Mouse (Mus musculus): Measurements from ENCODE around the gene Otol1. TPM values are rescaled to one million over a fixed set of nuclear protein-coding genes. Genes with fewer than 3 reads are reported as not detected.

The Otol1 gene
- polyA plus RNA-seq, 1 experiment = not detected

DNA sequence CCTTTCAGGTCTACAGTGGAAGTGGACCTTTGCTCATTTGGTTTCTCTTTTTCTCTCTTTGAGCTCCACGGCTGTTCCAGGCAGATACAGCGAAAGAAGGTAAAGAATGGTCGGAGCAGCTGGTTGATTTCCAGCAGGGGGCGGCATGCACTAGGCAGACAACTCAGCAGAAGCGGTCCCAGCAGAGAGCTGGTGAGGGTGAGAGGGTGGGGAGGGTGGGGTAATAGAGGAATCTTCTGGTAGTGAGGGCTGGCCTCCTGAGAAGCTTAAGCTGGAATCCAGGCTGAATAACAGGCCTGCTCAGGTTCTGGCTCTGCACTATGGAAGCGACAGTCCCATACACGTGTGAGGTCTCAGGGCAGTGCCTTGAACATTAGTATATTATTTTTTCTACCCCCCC lies 3.5 kb upstream of the Otol1 start:
- Histone ChIP-seq H3K4me1 (ENCODE audit: control insufficient read depth, insufficient read depth, low read length) (no peaks in the 10 kb centered on the region), H3K36me3 (ENCODE audit: control insufficient read depth, insufficient read depth, low read length) (no peaks in the 10 kb centered on the region), H3K4me3 (ENCODE audit: control insufficient read depth, low read depth, low read length) (no peak overlapping the region), H3K27me3 (ENCODE audit: control insufficient read depth, insufficient read depth, low read length) (no peaks in the 10 kb centered on the region), H3K27ac (ENCODE audit: control insufficient read depth, insufficient read depth, low read depth, low read length) (no peak overlapping the region)
- TF ChIP-seq POLR2A (IDR thresholded peaks at IDR 0.05; ENCODE audit: control insufficient read depth, low read depth, low read length) = no peak
- peak; percentile 40; the same call in 1 of the 2 replicates for TF ChIP-seq CTCF (IDR thresholded peaks at IDR 0.05; ENCODE audit: control insufficient read depth, insufficient read depth, insufficient replicate concordance, low read depth, low read length)

- Histone ChIP-seq H3K4me3 (ENCODE audit: control insufficient read depth, low read depth, low read length) (no peak overlapping the region), H3K27ac (ENCODE audit: control insufficient read depth, insufficient read depth, low read depth, low read length) (no peak overlapping the region)
- no peak for TF ChIP-seq POLR2A (IDR thresholded peaks at IDR 0.05; ENCODE audit: control insufficient read depth, low read depth, low read length)
- no peak for TF ChIP-seq CTCF (IDR thresholded peaks at IDR 0.05; ENCODE audit: control insufficient read depth, insufficient read depth, insufficient replicate concordance, low read depth, low read length)
These were observed 3.0 kb upstream of the Otol1 start for GRCm38 (mm10) chr3:70004379-70004778.

GRCm38 (mm10) chr3:70012641-70013040 lies 5.2 kb downstream of the Otol1 start:
- no peak overlapping the region for H3K4me3 ChIP-seq (ENCODE audit: control insufficient read depth, low read depth, low read length)
- H3K4me1 ChIP-seq (ENCODE audit: control insufficient read depth, insufficient read depth, low read length) = no peaks in the 10 kb centered on the region
- TF ChIP-seq CTCF (IDR thresholded peaks at IDR 0.05; ENCODE audit: control insufficient read depth, insufficient read depth, insufficient replicate concordance, low read depth, low read length) = no peak
- TF ChIP-seq POLR2A (IDR thresholded peaks at IDR 0.05; ENCODE audit: control insufficient read depth, low read depth, low read length) = no peak
- no peaks in the 10 kb centered on the region for H3K36me3 ChIP-seq (ENCODE audit: control insufficient read depth, insufficient read depth, low read length)
- H3K27me3 ChIP-seq (ENCODE audit: control insufficient read depth, insufficient read depth, low read length) = no peaks in the 10 kb centered on the region
- H3K27ac ChIP-seq (ENCODE audit: control insufficient read depth, insufficient read depth, low read depth, low read length) = no peak overlapping the region

More at GRCm38 (mm10) chr3:70004379-70004778, 3.0 kb upstream of the Otol1 start:
- Histone ChIP-seq H3K36me3 (ENCODE audit: control insufficient read depth, insufficient read depth, low read length) (no peaks in the 10 kb centered on the region), H3K4me1 (ENCODE audit: control insufficient read depth, insufficient read depth, low read length) (no peaks in the 10 kb centered on the region), H3K27me3 (ENCODE audit: control insufficient read depth, insufficient read depth, low read length) (no peaks in the 10 kb centered on the region)

DNA sequence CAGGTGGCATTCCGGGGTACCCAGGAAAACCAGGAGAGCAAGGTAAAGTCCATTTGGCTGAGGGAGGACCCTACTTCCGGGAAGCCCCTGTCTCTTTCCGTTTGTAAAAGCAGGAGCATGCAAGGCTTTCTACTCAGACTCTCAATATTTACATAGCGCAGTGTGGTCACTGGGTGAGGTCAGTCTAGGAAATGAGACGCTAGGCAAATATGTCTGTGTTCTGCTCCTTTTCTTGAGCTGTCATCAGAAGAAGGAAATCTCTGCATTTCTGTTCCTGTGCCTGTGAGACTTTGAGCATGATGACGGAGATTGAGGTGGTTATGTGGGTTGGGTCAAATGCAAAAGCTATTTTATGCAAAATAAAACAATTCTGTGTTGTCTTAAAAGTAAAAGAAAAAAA lies 19.2 kb downstream of the Otol1 start:
- no peaks in the 10 kb centered on the region for H3K36me3 ChIP-seq (ENCODE audit: control insufficient read depth, insufficient read depth, low read length)
- H3K4me3 ChIP-seq (ENCODE audit: control insufficient read depth, low read depth, low read length) = no peak overlapping the region
- no peaks in the 10 kb centered on the region for H3K4me1 ChIP-seq (ENCODE audit: control insufficient read depth, insufficient read depth, low read length)
- no peaks in the 10 kb centered on the region for H3K27me3 ChIP-seq (ENCODE audit: control insufficient read depth, insufficient read depth, low read length)
- no peak overlapping the region for H3K27ac ChIP-seq (ENCODE audit: control insufficient read depth, insufficient read depth, low read depth, low read length)
- no peak for TF ChIP-seq POLR2A (IDR thresholded peaks at IDR 0.05; ENCODE audit: control insufficient read depth, low read depth, low read length)
- TF ChIP-seq CTCF (IDR thresholded peaks at IDR 0.05; ENCODE audit: control insufficient read depth, insufficient read depth, insufficient replicate concordance, low read depth, low read length) = no peak

DNA sequence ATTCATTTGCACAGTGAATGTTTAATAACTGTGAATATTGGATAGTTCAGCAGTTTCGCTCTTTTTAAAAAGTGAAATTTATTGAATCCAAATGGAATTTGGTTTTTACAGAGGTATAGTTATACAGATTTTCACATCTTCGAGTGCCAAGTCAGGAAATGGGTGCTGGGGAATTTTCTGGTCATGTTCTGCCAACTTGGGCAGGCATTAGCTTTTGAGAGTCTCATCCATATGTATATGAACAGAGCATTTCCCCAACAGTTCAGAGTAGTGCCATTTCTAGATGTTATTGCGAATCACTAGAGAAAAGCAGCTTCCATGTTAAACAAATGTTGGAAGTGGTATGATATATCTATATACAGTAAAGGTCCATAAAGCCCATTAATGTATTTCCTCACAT lies 21.8 kb downstream of the Otol1 start:
- Histone ChIP-seq H3K27me3 (ENCODE audit: control insufficient read depth, insufficient read depth, low read length) (no peaks in the 10 kb centered on the region), H3K4me1 (ENCODE audit: control insufficient read depth, insufficient read depth, low read length) (no peaks in the 10 kb centered on the region), H3K4me3 (ENCODE audit: control insufficient read depth, low read depth, low read length) (no peak overlapping the region), H3K27ac (ENCODE audit: control insufficient read depth, insufficient read depth, low read depth, low read length) (no peak overlapping the region), H3K36me3 (ENCODE audit: control insufficient read depth, insufficient read depth, low read length) (no peaks in the 10 kb centered on the region)
- TF ChIP-seq CTCF (IDR thresholded peaks at IDR 0.05; ENCODE audit: control insufficient read depth, insufficient read depth, insufficient replicate concordance, low read depth, low read length) (no peak), POLR2A (IDR thresholded peaks at IDR 0.05; ENCODE audit: control insufficient read depth, low read depth, low read length) (no peak)

- Histone ChIP-seq H3K27ac (ENCODE audit: control insufficient read depth, insufficient read depth, low read depth, low read length) (no peak overlapping the region), H3K4me3 (ENCODE audit: control insufficient read depth, low read depth, low read length) (no peak overlapping the region), H3K27me3 (ENCODE audit: control insufficient read depth, insufficient read depth, low read length) (no peaks in the 10 kb centered on the region), H3K4me1 (ENCODE audit: control insufficient read depth, insufficient read depth, low read length) (no peaks in the 10 kb centered on the region), H3K36me3 (ENCODE audit: control insufficient read depth, insufficient read depth, low read length) (no peaks in the 10 kb centered on the region)
- TF ChIP-seq CTCF (IDR thresholded peaks at IDR 0.05; ENCODE audit: control insufficient read depth, insufficient read depth, insufficient replicate concordance, low read depth, low read length) (no peak), POLR2A (IDR thresholded peaks at IDR 0.05; ENCODE audit: control insufficient read depth, low read depth, low read length) (no peak)
These were observed 28.2 kb downstream of the Otol1 start for GRCm38 (mm10) chr3:70035593-70035992.

Other genes with a start within 250 kb of the Otol1 start
- 0.19 TPM in 1 of 2 replicates, not detected in the other for gene Sptssb, start 147.7 kb upstream of the Otol1 start, polyA plus RNA-seq (2012; rRNA removed)

Measured in testis, adult 2 months (tissue).